Mouse (Mus musculus) frontal cortex, postnatal 25 days (tissue): Measurements from ENCODE around the gene Vmn1r43.
"Not testable (repeated sequence)": the region's sequence is repeated elsewhere in the genome, so short reads cannot be mapped to it uniquely, and the experiment has no call there.

Experiments
- DNase-seq, 2 experiments: peaks; one replicate each; pipeline ENCODE4 v3.0.0; 2022; ENCODE audit warnings: low spot score in 2 of 2

Vmn1r43 gene

GRCm38 (mm10) chr6:89876313-89876712 is at the start of gene Vmn1r43, which contains the start of gene Vmn1r42:
Vmn1r43 (minus strand) TSS chr6:89876413.
Vmn1r42 (minus strand) TSS chr6:89876413.
- DNase-seq = not testable (repeated sequence)

GRCm38 (mm10) chr6:89883812-89884211 is 7.6 kb upstream of the Vmn1r43 start:
- no peak for DNase-seq

- DNase-seq = no peak
Measured at GRCm38 (mm10) chr6:89883360-89883759, 7.1 kb upstream of the Vmn1r43 start, which contains the start of gene Vmn1r44. Vmn1r44 (plus strand) TSS chr6:89883660.

GRCm38 (mm10) chr6:89880867-89881266 is 4.7 kb upstream of the Vmn1r43 start:
- DNase-seq = no peak

GRCm38 (mm10) chr6:89876963-89877362 is 750 bp upstream of the Vmn1r43 start:
- no peak for DNase-seq

GRCm38 (mm10) chr6:89867976-89868375 is 8.2 kb downstream of the Vmn1r43 start:
- no peak for DNase-seq

GRCm38 (mm10) chr6:89867276-89867675 is 8.9 kb downstream of the Vmn1r43 start:
- no peak for DNase-seq

GRCm38 (mm10) chr6:89863792-89864191 is 12.4 kb downstream of the Vmn1r43 start:
- DNase-seq = no peak

GRCm38 (mm10) chr6:89859839-89860238 is 16.4 kb downstream of the Vmn1r43 start:
- no peak for DNase-seq

GRCm38 (mm10) chr6:89857552-89857951 is 18.7 kb downstream of the Vmn1r43 start:
- DNase-seq = no peak
